Mouse (Mus musculus): ENCODE data around the gene Fmn2.

The Fmn2 gene

GRCm38 (mm10) chr1:174665116-174665515 is 163.5 kb downstream of the Fmn2 start:
- no peak for DNase-seq (ENCODE audit: low read depth)

- DNase-seq (ENCODE audit: low read depth) = no peak
These were observed 167.5 kb downstream of the Fmn2 start for GRCm38 (mm10) chr1:174669132-174669531.

GRCm38 (mm10) chr1:174670846-174671245 is 169.2 kb downstream of the Fmn2 start:
- DNase-seq (ENCODE audit: low read depth) = no peak

GRCm38 (mm10) chr1:174674586-174674985 is 173.0 kb downstream of the Fmn2 start:
- peak; percentile 8 for DNase-seq (ENCODE audit: low read depth)

GRCm38 (mm10) chr1:174675316-174675715 is 173.7 kb downstream of the Fmn2 start:
- DNase-seq (ENCODE audit: low read depth) = no peak

GRCm38 (mm10) chr1:174676187-174676586 is 174.6 kb downstream of the Fmn2 start:
- no peak for DNase-seq (ENCODE audit: low read depth)

GRCm38 (mm10) chr1:174677211-174677610 is 175.6 kb downstream of the Fmn2 start:
- no peak for DNase-seq (ENCODE audit: low read depth)

GRCm38 (mm10) chr1:174689301-174689700 is 187.7 kb downstream of the Fmn2 start:
- DNase-seq (ENCODE audit: low read depth) = no peak

GRCm38 (mm10) chr1:174700871-174701270 is 199.2 kb downstream of the Fmn2 start:
- DNase-seq (ENCODE audit: low read depth) = no peak

GRCm38 (mm10) chr1:174701835-174702234 is 200.2 kb downstream of the Fmn2 start:
- DNase-seq (ENCODE audit: low read depth) = no peak

- DNase-seq (ENCODE audit: low read depth) = no peak
These were observed 202.3 kb downstream of the Fmn2 start for GRCm38 (mm10) chr1:174703909-174704308.

GRCm38 (mm10) chr1:174719729-174720458 is 218.3 kb downstream of the Fmn2 start:
- no peak for DNase-seq (ENCODE audit: low read depth)

- DNase-seq (ENCODE audit: low read depth) = no peak
These were observed 227.1 kb downstream of the Fmn2 start for GRCm38 (mm10) chr1:174728771-174729170.

- no peak for DNase-seq (ENCODE audit: low read depth)
These were observed 231.1 kb downstream of the Fmn2 start for GRCm38 (mm10) chr1:174732715-174733114.

GRCm38 (mm10) chr1:174738958-174739357 is 237.3 kb downstream of the Fmn2 start:
- no peak for DNase-seq (ENCODE audit: low read depth)

GRCm38 (mm10) chr1:174742667-174743066 is 241.0 kb downstream of the Fmn2 start:
- DNase-seq (ENCODE audit: low read depth) = no peak

- DNase-seq (ENCODE audit: low read depth) = no peak
These were observed 246.9 kb downstream of the Fmn2 start for GRCm38 (mm10) chr1:174748520-174748919.

GRCm38 (mm10) chr1:174750893-174751461 is 249.4 kb downstream of the Fmn2 start:
- DNase-seq (ENCODE audit: low read depth) = no peak

- no peak for DNase-seq (ENCODE audit: low read depth)
These were observed 257.7 kb downstream of the Fmn2 start for GRCm38 (mm10) chr1:174759354-174759753.

- DNase-seq (ENCODE audit: low read depth) = no peak
These were observed 264.1 kb downstream of the Fmn2 start for GRCm38 (mm10) chr1:174765757-174766156.

- DNase-seq (ENCODE audit: low read depth) = no peak
These were observed 265.2 kb downstream of the Fmn2 start for GRCm38 (mm10) chr1:174766852-174767251.

- DNase-seq (ENCODE audit: low read depth) = no peak
These were observed 270.3 kb downstream of the Fmn2 start for GRCm38 (mm10) chr1:174771871-174772281.

GRCm38 (mm10) chr1:174781037-174781436 is 279.4 kb downstream of the Fmn2 start:
- DNase-seq (ENCODE audit: low read depth) = no peak

- no peak for DNase-seq (ENCODE audit: low read depth)
These were observed 287.0 kb downstream of the Fmn2 start for GRCm38 (mm10) chr1:174788617-174789016.

All from c-Kit-positive CD71-positive TER-119-negative erythroid progenitor cells, embryonic 14.5 days (primary cell).